Mouse (Mus musculus): ENCODE data around the gene Fxyd5. TPM values are rescaled to one million over a fixed set of nuclear protein-coding genes. Genes with fewer than 3 reads are reported as not detected.

The Fxyd5 gene
- total RNA-seq, 2 experiments from 2014 or later, result 20.2 to 22.7 TPM

DNA sequence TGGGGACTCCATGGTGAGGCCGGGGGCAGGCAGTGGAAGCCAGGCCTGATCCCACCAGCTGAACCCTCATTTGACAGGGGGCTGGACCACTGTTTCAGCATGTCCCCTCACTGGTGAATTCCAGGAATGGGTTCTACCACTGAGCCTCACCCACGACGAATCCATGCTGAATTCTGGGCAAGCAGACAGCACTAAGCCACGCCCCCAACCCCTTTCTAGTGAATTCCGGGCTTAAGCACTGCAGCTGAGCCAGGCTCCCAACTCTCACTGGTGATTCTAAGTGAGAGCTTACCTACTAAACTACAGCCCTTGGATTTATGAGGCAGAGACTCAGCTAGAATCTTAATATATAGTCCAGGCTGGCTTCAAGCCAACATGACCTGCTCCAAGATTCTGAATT, 25.6 kb upstream of the Fxyd5 start:
- peak in 1 of 2 experiments; percentile 51 for DNase-seq (ENCODE audit: extremely low spot score in 1 of 2, low spot score in 1 of 2)

DNA sequence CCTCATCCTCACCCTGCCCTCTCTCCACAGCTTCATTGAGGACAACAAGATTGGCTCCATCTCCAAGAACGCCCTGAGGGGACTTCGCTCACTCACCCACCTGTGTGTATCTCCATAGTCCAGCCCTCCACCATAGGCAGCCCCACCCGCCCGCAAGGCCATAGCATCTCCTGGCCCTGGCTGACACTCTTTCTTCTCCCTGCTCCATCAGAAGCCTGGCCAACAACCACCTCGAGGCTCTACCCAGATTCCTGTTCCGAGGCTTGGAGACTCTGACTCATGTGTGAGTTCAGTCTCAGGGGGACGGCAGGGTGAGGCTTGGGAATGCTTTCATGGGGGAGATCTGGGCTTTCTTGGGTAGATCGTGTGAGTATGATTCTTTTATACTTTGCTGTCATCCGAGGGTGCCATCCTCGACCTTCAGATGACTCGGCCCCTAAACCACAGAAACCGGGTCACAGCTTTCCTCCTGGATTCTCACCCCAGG, 20.8 kb upstream of the Fxyd5 start:
- no peak for DNase-seq (ENCODE audit: extremely low spot score in 1 of 2, low spot score in 1 of 2)

DNA sequence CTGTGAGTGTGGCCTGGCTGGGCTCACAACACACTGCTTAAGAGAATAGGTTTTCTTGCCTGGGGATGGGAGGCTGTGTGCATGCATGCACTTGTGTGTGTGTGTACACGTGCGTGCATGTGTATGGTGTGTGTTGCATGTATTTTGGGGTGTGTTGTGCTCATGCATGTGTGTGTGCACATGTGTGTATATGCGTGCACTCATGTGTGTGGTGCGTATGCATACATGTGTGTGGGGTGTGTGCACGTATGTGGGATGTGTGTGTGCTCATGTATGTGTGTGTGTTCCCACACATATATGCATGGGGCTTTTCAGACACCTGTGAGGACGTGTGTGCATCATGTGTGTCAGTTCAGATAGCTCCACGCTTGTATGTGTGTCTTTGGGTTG, 18.3 kb upstream of the Fxyd5 start:
- no peak for DNase-seq (ENCODE audit: extremely low spot score in 1 of 2, low spot score in 1 of 2)

DNA sequence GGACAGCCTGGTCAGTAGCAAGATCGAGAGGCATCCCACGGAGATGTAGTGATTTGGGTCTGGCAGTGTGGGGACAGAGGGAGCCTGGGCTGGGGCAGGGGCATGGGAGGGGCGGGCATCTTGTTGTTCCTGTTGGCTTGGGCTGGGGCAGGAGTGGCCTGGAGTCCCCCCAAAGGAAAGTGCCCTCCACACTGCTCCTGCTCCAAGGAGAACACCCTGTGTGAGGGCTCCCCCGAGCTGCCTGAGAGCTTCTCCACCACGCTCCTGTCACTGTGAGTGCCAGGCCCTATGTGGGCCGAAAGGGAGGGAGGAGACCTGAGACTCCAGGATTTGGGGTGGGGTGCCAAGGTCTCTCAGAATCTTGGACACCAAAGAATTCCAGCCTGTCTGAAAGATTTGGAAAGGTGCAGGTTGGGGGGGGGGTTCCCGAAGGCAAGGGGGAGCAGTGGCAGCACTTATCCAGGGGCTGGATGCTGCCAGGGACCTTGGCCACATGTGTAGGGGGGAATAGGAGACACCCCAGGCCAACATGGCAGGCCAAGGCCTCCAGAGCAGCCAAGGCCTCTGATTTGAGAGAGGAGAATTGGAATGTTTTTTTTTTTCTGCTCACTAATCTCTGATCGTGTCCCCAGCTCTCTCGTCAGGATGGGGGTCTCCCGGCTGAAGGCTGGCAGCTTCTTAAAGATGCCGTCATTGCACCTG, 17.8 kb upstream of the Fxyd5 start:
- no peak for DNase-seq (ENCODE audit: extremely low spot score in 1 of 2, low spot score in 1 of 2)

DNA sequence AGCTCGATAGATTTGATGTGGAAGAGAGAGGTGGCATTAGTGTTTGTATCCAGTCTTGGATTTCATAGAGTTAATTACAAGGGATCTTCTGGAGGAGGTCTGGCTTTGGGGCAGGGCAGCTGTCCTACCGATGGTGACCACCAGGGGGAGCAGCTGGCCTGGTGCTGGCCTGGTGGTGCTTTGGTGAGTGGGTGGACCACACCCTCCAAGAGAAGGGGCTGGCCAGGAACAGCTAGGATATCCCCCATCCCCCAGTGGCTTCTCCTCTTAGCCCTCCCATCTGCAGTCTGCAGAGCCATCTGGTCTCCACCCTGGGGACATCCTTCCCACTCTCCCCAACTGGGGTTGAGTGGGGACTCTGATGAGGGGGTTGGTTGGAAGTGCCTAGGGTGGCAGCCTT, 16.8 kb upstream of the Fxyd5 start, which contains the start of gene Lgi4:
Gene Lgi4 (plus strand): TSS at position 235 of the 400 bp plus-strand sequence.
- peak; percentile 88 to 89 for DNase-seq (ENCODE audit: extremely low spot score in 1 of 2, low spot score in 1 of 2)

DNA sequence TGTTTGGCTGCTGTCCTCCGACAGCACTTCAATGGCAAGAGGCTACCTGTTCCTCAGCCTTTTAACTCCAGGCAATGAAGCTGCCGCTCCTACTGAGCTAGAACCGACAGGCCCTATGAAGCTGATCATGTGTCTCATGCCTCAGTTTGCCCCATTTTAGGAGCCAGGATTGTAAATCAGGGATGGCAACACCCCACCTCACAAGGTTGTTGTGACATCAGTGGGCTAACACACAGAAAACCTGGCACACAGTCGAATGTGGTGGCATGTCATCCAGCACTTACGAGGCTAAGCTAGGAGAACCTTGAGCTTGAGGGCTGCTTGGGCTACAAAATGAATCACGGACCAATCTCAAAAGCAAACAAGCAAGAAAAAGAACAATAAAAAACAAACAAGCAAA, 15.9 kb upstream of the Fxyd5 start:
- no peak for DNase-seq (ENCODE audit: extremely low spot score in 1 of 2, low spot score in 1 of 2)

DNA sequence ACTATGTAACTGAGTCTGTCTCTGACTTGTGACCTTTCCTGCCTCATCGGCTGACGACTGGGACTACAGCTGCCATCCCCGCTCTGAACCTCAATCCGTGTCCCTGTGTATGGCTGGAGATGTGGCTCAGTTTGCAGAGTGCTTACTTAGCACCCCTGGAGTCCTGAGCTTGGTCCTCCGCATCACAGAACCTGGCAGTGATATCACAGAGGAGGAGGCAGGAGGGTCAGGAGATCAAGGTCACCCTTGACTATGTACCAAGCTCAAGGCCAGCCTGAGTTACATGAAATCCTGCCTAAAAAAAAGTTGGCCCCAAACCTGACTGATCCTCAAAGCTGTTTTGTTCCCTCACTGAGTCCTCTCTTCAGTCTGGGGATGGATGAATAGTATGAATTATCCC, 15.4 kb upstream of the Fxyd5 start:
- DNase-seq (ENCODE audit: extremely low spot score in 1 of 2, low spot score in 1 of 2), result no peak

DNA sequence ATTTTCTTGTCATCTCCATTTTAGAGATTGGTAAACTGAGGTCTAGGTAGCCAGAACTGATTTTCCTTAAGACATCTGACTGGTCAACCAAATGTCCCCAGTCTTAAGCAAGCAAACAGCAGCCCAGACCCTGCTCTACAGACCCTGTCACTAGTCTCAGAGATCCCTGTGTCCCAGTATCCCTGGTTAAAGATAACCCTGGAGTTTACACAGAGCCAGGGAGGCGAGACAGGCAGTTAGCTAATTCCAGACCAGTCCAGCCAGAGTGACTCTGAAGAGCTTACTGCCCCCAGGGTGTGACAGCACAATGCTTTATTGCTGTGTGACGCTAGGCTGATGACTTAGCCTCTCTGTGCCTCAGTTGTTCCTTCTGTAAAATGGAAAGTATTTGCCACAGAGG, 14.8 kb upstream of the Fxyd5 start, which contains the start of gene Fxyd1:
Gene Fxyd1 (minus strand): TSS at position 129 of the 400 bp plus-strand sequence.
- no peak for DNase-seq (ENCODE audit: extremely low spot score in 1 of 2, low spot score in 1 of 2)

DNA sequence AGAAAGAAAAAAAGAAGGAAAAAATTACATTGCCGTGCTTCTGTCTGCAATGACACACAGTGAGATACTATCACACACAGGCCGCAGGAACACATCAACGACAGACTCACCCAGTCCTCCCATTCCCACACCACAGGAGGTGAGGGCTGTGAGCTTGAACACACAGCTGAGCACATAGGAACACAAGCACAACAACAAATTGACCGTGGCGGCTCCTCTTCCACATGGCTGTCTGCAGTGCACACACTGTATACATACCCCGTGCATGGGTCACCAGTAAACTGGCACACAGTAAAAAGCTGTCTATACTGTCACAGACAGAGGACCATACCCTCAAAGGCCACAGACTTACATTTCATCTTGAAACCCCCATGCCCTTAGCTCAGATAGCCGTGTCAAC, 14.2 kb upstream of the Fxyd5 start:
- DNase-seq (ENCODE audit: extremely low spot score in 1 of 2, low spot score in 1 of 2), result no peak

DNA sequence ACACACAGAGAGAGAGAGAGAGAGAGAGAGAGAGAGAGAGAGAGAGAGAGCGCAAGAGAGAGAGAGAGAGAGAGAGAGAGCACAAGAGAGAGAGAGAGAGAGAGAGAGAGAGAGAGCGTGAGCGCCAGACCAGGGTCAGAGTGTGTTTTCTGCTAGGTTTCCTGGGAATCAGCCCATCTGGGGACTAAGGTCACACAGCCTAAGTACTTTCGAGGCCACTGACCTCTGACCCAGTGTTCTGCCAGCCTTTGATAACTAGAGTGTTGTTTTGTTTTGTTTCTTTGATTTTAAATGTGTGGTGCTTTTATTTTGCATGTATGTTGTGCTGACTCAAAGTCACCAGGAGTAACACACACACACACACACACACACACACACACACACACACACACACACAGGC, 13.6 kb upstream of the Fxyd5 start:
- DNase-seq (ENCODE audit: extremely low spot score in 1 of 2, low spot score in 1 of 2), result no peak

DNA sequence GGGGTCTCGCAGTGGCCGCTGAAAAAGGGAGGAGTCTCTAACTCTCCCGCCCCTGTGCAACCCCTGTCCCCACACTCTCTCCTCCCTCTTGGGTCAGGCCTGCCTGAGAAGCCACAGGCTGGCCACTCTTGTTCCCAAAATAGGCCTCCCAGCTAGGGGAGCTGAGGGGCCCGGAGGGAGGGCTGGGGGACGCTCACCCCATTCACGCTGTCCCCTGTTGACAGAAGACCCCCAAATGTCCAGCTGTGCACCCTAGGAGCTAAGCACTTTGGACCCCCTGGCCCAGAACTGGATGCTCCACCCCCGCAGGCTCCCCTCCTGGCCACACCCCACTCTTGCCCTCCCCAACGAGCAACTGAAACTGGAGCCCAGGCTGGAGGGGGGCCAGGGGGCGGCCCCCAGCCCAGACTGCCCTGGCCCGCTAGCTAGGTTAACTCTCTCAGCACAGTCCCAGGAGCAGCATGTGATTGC, 13.1 kb upstream of the Fxyd5 start:
- DNase-seq (ENCODE audit: extremely low spot score in 1 of 2, low spot score in 1 of 2), result peak in 1 of 2 experiments; percentile 45

DNA sequence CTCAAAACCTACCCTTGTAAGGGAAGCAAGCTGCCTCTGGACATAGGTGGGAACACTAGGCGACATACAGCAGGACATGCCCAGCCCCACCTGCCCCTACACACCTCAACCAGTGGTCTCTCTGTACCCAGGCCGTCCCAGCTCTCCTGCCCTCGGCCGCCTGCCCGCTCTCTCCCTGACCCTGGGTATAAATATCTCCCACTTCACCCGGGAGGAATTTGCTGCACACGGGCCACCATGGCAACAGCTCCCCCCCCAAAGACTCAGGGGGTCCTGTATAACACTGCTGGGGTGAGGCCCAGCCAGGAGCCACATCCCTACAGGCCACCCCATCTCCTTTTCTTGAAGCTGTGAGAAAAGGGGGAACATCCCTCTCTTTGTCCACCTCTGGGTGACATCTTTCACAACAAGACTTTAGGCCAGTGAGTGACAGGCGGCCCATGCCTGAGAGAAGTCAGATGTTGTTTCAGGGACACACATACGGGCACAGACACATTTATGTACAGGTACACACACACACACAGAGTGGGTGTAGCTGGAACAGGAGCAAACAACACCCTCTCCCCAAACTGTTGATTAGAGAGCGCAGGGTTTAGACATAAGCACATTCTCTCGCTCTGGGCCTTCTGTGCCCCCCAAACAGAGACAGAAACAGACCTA, 12.5 kb upstream of the Fxyd5 start:
- no peak for DNase-seq (ENCODE audit: extremely low spot score in 1 of 2, low spot score in 1 of 2)

DNA sequence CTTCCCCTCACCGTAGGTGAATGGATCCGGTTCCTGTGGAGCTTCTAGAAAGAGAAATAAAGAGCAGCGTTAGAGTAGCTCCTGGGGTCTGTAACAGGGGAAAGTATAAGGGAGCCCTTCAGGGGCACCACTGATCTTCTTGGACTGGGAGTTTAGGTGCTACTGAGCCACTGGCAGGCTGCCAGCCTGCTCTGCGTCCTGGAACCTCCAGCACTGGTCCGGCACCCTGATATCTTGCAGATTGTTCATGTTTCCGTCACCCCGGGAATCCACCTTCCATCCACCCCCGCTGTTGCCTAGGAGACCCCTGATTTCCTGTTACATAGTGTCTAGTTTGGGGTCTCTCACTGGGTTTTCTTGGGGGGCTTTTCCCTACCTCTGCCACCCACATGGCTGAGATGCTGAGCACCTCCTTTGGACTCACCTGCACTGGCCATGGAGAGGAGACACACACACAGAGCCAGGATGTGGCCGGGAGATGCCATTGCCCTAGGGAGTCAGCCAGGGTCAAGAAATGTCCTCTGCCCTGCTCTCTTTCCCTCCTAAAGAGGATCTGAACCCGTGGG, 11.7 kb upstream of the Fxyd5 start:
- no peak for DNase-seq (ENCODE audit: extremely low spot score in 1 of 2, low spot score in 1 of 2)

DNA sequence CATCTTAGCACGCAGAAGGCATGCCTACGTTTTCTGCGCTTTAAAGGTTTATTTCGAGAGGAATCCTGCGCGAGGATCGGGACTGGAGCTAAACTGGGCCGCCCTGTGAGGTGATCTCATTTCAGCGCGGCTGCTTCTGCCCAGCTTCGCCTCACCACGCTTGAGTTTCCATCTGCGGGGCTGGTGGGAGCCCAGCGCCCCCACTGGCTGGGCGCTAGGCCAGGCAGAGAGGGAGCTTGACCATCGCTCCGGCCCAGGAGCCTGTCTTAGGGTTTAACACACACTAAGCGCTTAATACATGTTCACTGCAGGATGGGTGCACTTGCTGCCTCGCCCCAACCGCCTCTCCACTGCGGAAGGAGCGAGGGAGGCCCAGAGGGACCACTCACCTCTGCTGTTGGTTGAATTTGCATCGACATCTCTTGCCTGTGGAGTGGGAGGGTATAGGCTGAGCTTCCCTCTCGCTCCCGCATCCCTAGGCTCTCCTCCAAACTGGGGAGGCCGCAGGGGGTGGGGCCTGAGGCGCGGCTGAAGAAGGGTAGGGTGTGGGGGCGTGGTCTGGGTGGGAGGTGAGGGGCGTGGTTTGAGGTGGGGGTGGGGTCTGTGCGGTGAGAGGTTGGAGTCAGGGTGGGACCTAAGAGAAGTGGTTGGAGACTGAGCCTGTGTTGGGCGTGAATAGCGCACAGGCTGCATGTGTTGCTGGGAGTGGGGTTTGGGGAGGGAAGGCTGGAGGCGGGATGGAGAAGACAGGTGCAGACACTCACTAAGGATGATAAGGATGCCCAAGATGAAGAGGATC, 10.6 kb upstream of the Fxyd5 start:
- DNase-seq (ENCODE audit: extremely low spot score in 1 of 2, low spot score in 1 of 2), result peak; percentile 50 to 63

DNA sequence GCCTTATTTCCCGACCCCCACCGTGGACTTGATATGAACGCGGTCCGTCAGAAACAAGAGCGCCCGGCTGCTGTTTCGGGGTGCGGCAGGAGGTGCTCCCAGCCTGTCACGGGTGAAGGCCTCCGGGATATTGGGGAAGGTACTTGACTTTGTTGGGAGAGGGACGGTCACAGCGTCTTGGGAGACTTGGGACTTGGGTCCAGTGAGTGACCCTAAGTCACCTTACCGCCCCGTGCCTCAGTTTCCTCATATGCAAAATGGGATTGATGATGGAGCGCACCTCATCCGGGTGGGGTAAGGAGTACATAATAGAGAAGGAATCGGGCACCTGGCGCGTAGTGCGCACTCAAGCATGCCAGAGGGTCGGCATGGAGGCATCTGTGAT, 10.0 kb upstream of the Fxyd5 start:
- DNase-seq (ENCODE audit: extremely low spot score in 1 of 2, low spot score in 1 of 2), result no peak

DNA sequence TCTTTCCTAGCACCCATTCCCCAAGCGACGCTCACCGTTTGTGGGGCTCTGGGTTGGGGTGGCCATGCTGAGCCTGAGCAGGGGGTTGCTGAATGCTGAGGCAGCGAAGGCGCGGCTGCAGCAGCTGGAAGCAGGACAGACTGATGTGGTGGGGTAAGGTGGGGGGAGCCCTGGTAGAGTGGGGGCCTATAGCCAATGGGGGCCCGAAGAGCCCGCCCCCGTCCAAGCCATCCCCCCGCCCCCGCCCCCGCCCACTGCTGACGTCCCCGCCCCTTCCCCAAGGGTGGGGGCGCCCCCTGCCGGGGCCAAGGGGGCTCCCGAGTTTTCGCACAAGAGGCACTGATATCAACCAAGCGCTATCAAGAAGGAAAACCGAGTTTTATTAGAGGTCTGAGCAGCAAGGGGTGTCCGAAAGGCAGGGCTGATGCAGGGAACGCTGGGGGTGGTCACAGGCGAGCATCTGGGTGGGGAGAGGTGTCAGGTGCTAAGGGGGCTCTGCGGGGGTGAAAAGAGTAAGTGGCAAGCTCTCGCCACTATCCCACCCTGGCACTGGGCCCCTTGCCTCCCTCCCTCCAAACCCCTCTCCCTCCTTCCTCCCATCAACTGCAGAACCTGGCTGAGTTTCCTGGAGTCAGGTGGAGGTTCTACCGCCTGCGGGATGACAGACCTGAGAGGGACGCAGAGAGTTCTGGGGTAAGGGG, 9.2 kb upstream of the Fxyd5 start, which contains the start of gene Fxyd7:
Gene Fxyd7 (minus strand): TSS at position 147 of the 701 bp plus-strand sequence.
- DNase-seq (ENCODE audit: extremely low spot score in 1 of 2, low spot score in 1 of 2), result peak in 1 of 2 experiments; percentile 11

DNA sequence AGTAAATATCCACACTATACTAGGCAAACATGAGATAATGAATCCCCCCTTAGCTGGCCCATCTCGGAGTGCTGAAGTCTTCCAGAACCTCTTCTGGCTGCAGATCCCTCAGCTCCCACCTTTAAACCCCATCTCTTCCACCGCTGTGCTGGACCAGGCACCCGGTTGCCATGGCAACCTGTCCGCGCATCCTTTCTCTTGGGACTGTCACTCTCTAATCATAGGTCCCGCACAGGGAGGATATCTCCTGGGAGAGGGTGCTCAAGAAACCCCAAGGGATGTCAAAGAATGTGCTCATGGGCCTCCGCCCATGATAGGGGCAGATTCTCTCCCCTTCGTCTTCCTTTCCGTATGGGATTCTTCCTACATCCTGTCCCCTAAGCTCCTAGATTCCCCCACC, 8.6 kb upstream of the Fxyd5 start:
- DNase-seq (ENCODE audit: extremely low spot score in 1 of 2, low spot score in 1 of 2), result peak in 1 of 2 experiments; percentile 50

DNA sequence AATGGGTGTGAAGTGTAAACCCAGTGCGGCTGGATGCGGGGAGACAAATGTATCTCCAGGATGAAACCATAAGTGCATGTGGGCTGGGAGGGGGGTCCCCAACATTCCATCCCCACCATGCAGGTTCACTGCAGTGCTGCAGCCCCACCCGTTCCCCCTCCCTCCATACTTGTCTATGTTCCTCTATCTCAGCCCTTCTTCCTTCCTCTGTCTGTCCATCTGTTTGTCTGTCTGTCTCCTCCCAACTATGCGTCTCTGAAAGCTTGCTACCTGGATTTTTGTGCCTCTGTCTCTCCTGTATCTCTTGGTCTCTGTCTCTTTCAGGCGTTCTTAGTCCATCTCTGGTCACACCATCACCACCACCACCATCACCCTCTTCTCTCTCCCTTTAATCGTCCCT, 8.2 kb upstream of the Fxyd5 start:
- DNase-seq (ENCODE audit: extremely low spot score in 1 of 2, low spot score in 1 of 2), result no peak

DNA sequence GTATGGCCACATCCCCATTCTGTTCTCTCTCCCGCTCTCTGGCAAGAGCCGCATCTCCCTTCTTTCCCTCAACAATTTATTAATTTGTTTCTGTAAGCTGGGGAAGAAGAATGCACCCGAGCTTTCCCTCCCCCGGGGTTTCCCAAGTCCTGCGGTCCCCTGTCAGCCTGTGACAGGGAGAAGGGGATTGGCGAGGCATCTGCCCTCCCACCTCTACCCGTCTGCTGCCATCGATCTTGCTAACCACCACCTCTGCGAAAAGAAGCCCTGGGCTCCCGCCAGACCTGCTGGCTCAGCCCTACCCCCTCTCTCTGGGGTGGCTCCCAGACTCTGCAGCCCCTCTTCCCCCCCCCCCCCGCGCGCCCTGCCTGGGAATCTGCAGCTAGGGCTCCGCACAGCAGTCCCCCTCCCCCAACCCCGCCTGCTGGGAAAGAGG, 7.6 kb upstream of the Fxyd5 start:
- peak in 1 of 2 experiments; percentile 46 for DNase-seq (ENCODE audit: extremely low spot score in 1 of 2, low spot score in 1 of 2)

Measured in layer of hippocampus, postnatal 25 days (tissue).